In genomic region chr19:5711907-5712460, GRCm38 (mm10) we compare ENCODE assay signal across 15 mouse cellular contexts. TPM values are rescaled to one million over a fixed set of nuclear protein-coding genes. Genes with fewer than 3 reads are reported as not detected.
A peak's percentile ranks its signal among the peaks of the same experiment; 100 is the strongest.
DNase-seq lines count a peak whose midpoint lies in the region; ATAC-seq and TF ChIP-seq lines count a peak whose summit lies in the region.
"Had no signal": no experiment of that assay in that cellular context is flagged by ENCODE, and none has a peak within 500 bp of the region (broad histone marks: within the 10 kb centered on the region; RNA-seq: fewer than 3 reads in every experiment).

No protein-coding gene starts in this region.

- no peak overlapping the region; the same call in 1 of the 2 replicates for H3K9ac ChIP-seq in liver, embryonic 13.5 days
- no peak overlapping the region for H3K9ac ChIP-seq in stomach, postnatal 0 days (ENCODE audit: low read length)
- H3K9ac ChIP-seq: embryonic facial prominence, embryonic 13.5 days had no signal

- no peak for TF ChIP-seq CTCF in bone marrow, adult 2 months (IDR thresholded peaks at IDR 0.05; ENCODE audit: control insufficient read depth, insufficient read depth, low read length)
- TF ChIP-seq CTCF in stomach, postnatal 0 days (IDR thresholded peaks at IDR 0.05; ENCODE audit: low read depth): no peak
- TF ChIP-seq CTCF in kidney, adult 2 months (conservative IDR thresholded peaks at IDR 0.05; ENCODE audit: insufficient read depth, insufficient read length, low read depth, low read length): no peak

- peak; percentile 14; the same call in 1 of the 2 replicates for TF ChIP-seq POLR2A in bone marrow, adult 2 months (IDR thresholded peaks at IDR 0.05; ENCODE audit: borderline replicate concordance, control insufficient read depth, low read depth, low read length)
- no peak for TF ChIP-seq POLR2A in kidney, adult 2 months (IDR thresholded peaks at IDR 0.05; ENCODE audit: low read depth, low read length)

- H3K36me3 ChIP-seq in liver, embryonic 13.5 days: peaks cover 100% of the 10 kb centered on the region
- H3K36me3 ChIP-seq in stomach, postnatal 0 days (ENCODE audit: control insufficient read depth, insufficient read depth, low read length): peaks cover 15% of the 10 kb centered on the region
- no peaks in the 10 kb centered on the region for H3K36me3 ChIP-seq in kidney, adult 2 months (ENCODE audit: control insufficient read depth, insufficient read depth, low read length)

- no peak overlapping the region for H3K4me2 ChIP-seq in liver, embryonic 13.5 days
- no peak overlapping the region for H3K4me2 ChIP-seq in stomach, postnatal 0 days (replicated peaks; ENCODE audit: low read depth)
- H3K4me2 ChIP-seq: embryonic facial prominence, embryonic 13.5 days had no signal

- TF ChIP-seq EP300 in stomach, postnatal 0 days (optimal IDR thresholded peaks at IDR 0.05): no peak

- H3K4me1 ChIP-seq in liver, embryonic 13.5 days (replicated peaks): peaks cover 74% of the 10 kb centered on the region
- H3K4me1 ChIP-seq in bone marrow, adult 2 months (ENCODE audit: control insufficient read depth, insufficient read depth, low read length): peaks cover 14% of the 10 kb centered on the region
- H3K4me1 ChIP-seq in stomach, postnatal 0 days (replicated peaks; ENCODE audit: control insufficient read depth, insufficient read depth): peaks cover 7% of the 10 kb centered on the region; the same call in 1 of the 2 replicates
- H3K4me1 ChIP-seq in kidney, adult 2 months (ENCODE audit: control insufficient read depth, insufficient read depth, low read length): peaks cover 3% of the 10 kb centered on the region; the same call in 1 of the 2 replicates

- no peaks in the 10 kb centered on the region for H3K9me3 ChIP-seq in liver, embryonic 13.5 days (replicated peaks)
- no peaks in the 10 kb centered on the region for H3K9me3 ChIP-seq in stomach, postnatal 0 days (ENCODE audit: control insufficient read depth, low read length)
- H3K9me3 ChIP-seq: embryonic facial prominence, embryonic 13.5 days had no signal

- no peak for ATAC-seq in liver, embryonic 13.5 days (ENCODE audit: low read depth)
- ATAC-seq in granulocyte monocyte progenitor cell, adult 5-6 weeks (replicated peaks; ENCODE audit: poor library complexity, severe bottlenecking): peak; percentile 80
- ATAC-seq in monocyte, adult 5-6 weeks (replicated peaks; ENCODE audit: insufficient number of reproducible peaks, low FRiP score, low TSS enrichment, poor library complexity, severe bottlenecking): peak; percentile 84
- ATAC-seq in stomach, postnatal 0 days (ENCODE audit: low FRiP score, low TSS enrichment): no peak
- ATAC-seq: activated CD4-positive, CD25-positive, alpha-beta regulatory T cell, adult 4 months; hindbrain, embryonic 16.5 days had no signal

- no peak overlapping the region for H3K4me3 ChIP-seq in liver, embryonic 13.5 days (replicated peaks)
- no peak overlapping the region for H3K4me3 ChIP-seq in bone marrow, adult 2 months (replicated peaks; ENCODE audit: control insufficient read depth, low read depth, low read length)
- H3K4me3 ChIP-seq in stomach, postnatal 0 days (ENCODE audit: low read depth, low read length): no peak overlapping the region
- no peak overlapping the region for H3K4me3 ChIP-seq in kidney, adult 2 months (ENCODE audit: insufficient read depth, low read depth, low read length)
- H3K4me3 ChIP-seq: embryonic facial prominence, embryonic 13.5 days had no signal

- peak overlapping the region; percentile 15; the same call in 1 of the 2 replicates for H3K27ac ChIP-seq in liver, embryonic 13.5 days
- H3K27ac ChIP-seq in bone marrow, adult 2 months (ENCODE audit: control insufficient read depth, insufficient read depth, low read depth, low read length, poor library complexity): peak overlapping the region; percentile 47
- H3K27ac ChIP-seq in stomach, postnatal 0 days (replicated peaks): no peak overlapping the region
- H3K27ac ChIP-seq in kidney, adult 2 months (ENCODE audit: insufficient read depth, low read depth, low read length): no peak overlapping the region
- H3K27ac ChIP-seq: embryonic facial prominence, embryonic 13.5 days had no signal

- DNase-seq in liver, embryonic 13.5 days: no peak
- DNase-seq in liver: no peak
- no peak for DNase-seq in stomach, postnatal 0 days (ENCODE audit: low spot score)
- no peak for DNase-seq in kidney, adult 2 months

- WGBS in liver, embryonic 13.5 days (ENCODE audit: insufficient replicate concordance): 84% methylated on average over 14 of the region's 14 CpGs
- 46% methylated on average over 14 of the region's 14 CpGs for WGBS in bone marrow, adult 2 months
- 88% methylated on average over 14 of the region's 14 CpGs for WGBS in stomach, postnatal 0 days
- 87% methylated on average over 14 of the region's 14 CpGs for WGBS in kidney, adult 2 months

- H3K27me3 ChIP-seq in liver, embryonic 13.5 days: no peaks in the 10 kb centered on the region
- H3K27me3 ChIP-seq in stomach, postnatal 0 days (ENCODE audit: control insufficient read depth, insufficient read depth, low read length): no peaks in the 10 kb centered on the region
- H3K27me3 ChIP-seq in kidney, adult 2 months (replicated peaks; ENCODE audit: control insufficient read depth, insufficient read depth, low read length): no peaks in the 10 kb centered on the region
- H3K27me3 ChIP-seq: embryonic facial prominence, embryonic 13.5 days had no signal

RNA-seq across cellular contexts. Expression of gene Kcnk7, which starts 7.8 kb away (rescaled TPM):
- 0.21 and 0.46 TPM in 2 replicates for polyA plus RNA-seq in liver, embryonic 13.5 days (2015; fragmentation: Nextera tagmentation; extraction: Ambion mirVana)
- polyA plus RNA-seq in bone marrow, adult 2 months (2011; ENCODE audit: insufficient read depth, insufficient read length, low replicate concordance, missing spikeins): not detected in 2 replicates
- total RNA-seq in granulocyte monocyte progenitor cell, adult 5-6 weeks (2014; fragmentation: Nextera tagmentation): not detected in 2 replicates
- not detected in 2 replicates for total RNA-seq in granulocyte monocyte progenitor cell, adult 5-6 weeks (2017)
- total RNA-seq in monocyte, adult 5-6 weeks (2017): 1.3 TPM in 2 of 3 replicates, not detected in the other
- polyA plus RNA-seq in stomach, postnatal 0 days (2015; fragmentation: Nextera tagmentation; extraction: Ambion mirVana): 8.4 and 9.5 TPM in 2 replicates
- polyA plus RNA-seq in kidney, adult 2 months (2012; rRNA removed): 0.08 and 0.13 TPM in 2 replicates
- total RNA-seq: adrenal gland, postnatal 4 days; heart, postnatal 25 days; layer of hippocampus, postnatal 10 days; left cerebral cortex, postnatal 36 days had no signal
- polyA plus RNA-seq: forebrain, embryonic 11.5 days; hindbrain, embryonic 16.5 days had no signal

RNA-seq across cellular contexts. Expression of gene Ehbp1l1, which starts 14.1 kb away (rescaled TPM):
- polyA plus RNA-seq in liver, embryonic 13.5 days (2015; fragmentation: Nextera tagmentation; extraction: Ambion mirVana): 105 and 111 TPM in 2 replicates
- 130 and 224 TPM in 2 replicates for polyA plus RNA-seq in bone marrow, adult 2 months (2011; ENCODE audit: insufficient read depth, insufficient read length, low replicate concordance, missing spikeins)
- total RNA-seq in granulocyte monocyte progenitor cell, adult 5-6 weeks (2014; fragmentation: Nextera tagmentation): 23.2 and 29.5 TPM in 2 replicates
- total RNA-seq in granulocyte monocyte progenitor cell, adult 5-6 weeks (2017): 30.6 and 41.6 TPM in 2 replicates
- total RNA-seq in monocyte, adult 5-6 weeks (2017): 141 to 192 TPM (median 174 TPM) in 3 replicates
- 28.0 and 29.5 TPM in 2 replicates for polyA plus RNA-seq in stomach, postnatal 0 days (2015; fragmentation: Nextera tagmentation; extraction: Ambion mirVana)
- polyA plus RNA-seq in kidney, adult 2 months (2012; rRNA removed): 19.3 and 20.1 TPM in 2 replicates

RNA-seq across cellular contexts. Expression of gene Fam89b, which starts 17.5 kb away (rescaled TPM):
- polyA plus RNA-seq in liver, embryonic 13.5 days (2015; fragmentation: Nextera tagmentation; extraction: Ambion mirVana): 44.5 and 47.0 TPM in 2 replicates
- 33.5 and 37.8 TPM in 2 replicates for polyA plus RNA-seq in bone marrow, adult 2 months (2011; ENCODE audit: insufficient read depth, insufficient read length, low replicate concordance, missing spikeins)
- 37.4 and 41.7 TPM in 2 replicates for total RNA-seq in granulocyte monocyte progenitor cell, adult 5-6 weeks (2014; fragmentation: Nextera tagmentation)
- total RNA-seq in granulocyte monocyte progenitor cell, adult 5-6 weeks (2017): 20.9 and 31.8 TPM in 2 replicates
- 33.1 to 54.4 TPM (median 45.1 TPM) in 3 replicates for total RNA-seq in monocyte, adult 5-6 weeks (2017)
- 51.9 and 52.1 TPM in 2 replicates for polyA plus RNA-seq in stomach, postnatal 0 days (2015; fragmentation: Nextera tagmentation; extraction: Ambion mirVana)
- 93.8 and 122 TPM in 2 replicates for polyA plus RNA-seq in kidney, adult 2 months (2012; rRNA removed)

RNA-seq across cellular contexts. Expression of gene Pcnx3, which starts 23.3 kb away (rescaled TPM):
- 9.1 and 10.1 TPM in 2 replicates for polyA plus RNA-seq in liver, embryonic 13.5 days (2015; fragmentation: Nextera tagmentation; extraction: Ambion mirVana)
- 43.5 and 99.7 TPM in 2 replicates for polyA plus RNA-seq in bone marrow, adult 2 months (2011; ENCODE audit: insufficient read depth, insufficient read length, low replicate concordance, missing spikeins)
- 35.2 and 46.8 TPM in 2 replicates for total RNA-seq in granulocyte monocyte progenitor cell, adult 5-6 weeks (2014; fragmentation: Nextera tagmentation)
- 12.6 and 22.7 TPM in 2 replicates for total RNA-seq in granulocyte monocyte progenitor cell, adult 5-6 weeks (2017)
- 13.3 to 41.9 TPM (median 22.3 TPM) in 3 replicates for total RNA-seq in monocyte, adult 5-6 weeks (2017)
- 6.5 and 7.9 TPM in 2 replicates for polyA plus RNA-seq in stomach, postnatal 0 days (2015; fragmentation: Nextera tagmentation; extraction: Ambion mirVana)
- polyA plus RNA-seq in kidney, adult 2 months (2012; rRNA removed): 88.8 and 108 TPM in 2 replicates

RNA-seq across cellular contexts. Expression of gene Map3k11, which starts 23.4 kb away (rescaled TPM):
- polyA plus RNA-seq in liver, embryonic 13.5 days (2015; fragmentation: Nextera tagmentation; extraction: Ambion mirVana): 13.8 and 15.9 TPM in 2 replicates
- 26.8 and 60.5 TPM in 2 replicates for polyA plus RNA-seq in bone marrow, adult 2 months (2011; ENCODE audit: insufficient read depth, insufficient read length, low replicate concordance, missing spikeins)
- 23.0 and 30.4 TPM in 2 replicates for total RNA-seq in granulocyte monocyte progenitor cell, adult 5-6 weeks (2014; fragmentation: Nextera tagmentation)
- 21.9 and 22.2 TPM in 2 replicates for total RNA-seq in granulocyte monocyte progenitor cell, adult 5-6 weeks (2017)
- total RNA-seq in monocyte, adult 5-6 weeks (2017): 41.8 to 57.5 TPM (median 46.8 TPM) in 3 replicates
- 14.0 and 16.5 TPM in 2 replicates for polyA plus RNA-seq in stomach, postnatal 0 days (2015; fragmentation: Nextera tagmentation; extraction: Ambion mirVana)
- 72.2 and 83.9 TPM in 2 replicates for polyA plus RNA-seq in kidney, adult 2 months (2012; rRNA removed)

Comparison
In these comparisons a context has a peak if more than half of its experiments do, and no peak if none do; other contexts are left out.
1. ATAC-seq: peak in granulocyte monocyte progenitor cell, adult 5-6 weeks (single experiment) and monocyte, adult 5-6 weeks (single experiment); none in liver, embryonic 13.5 days (single experiment) and stomach, postnatal 0 days (single experiment).
2. H3K27ac ChIP-seq: peak in liver, embryonic 13.5 days (single experiment) and bone marrow, adult 2 months (single experiment); none in stomach, postnatal 0 days (single experiment) and kidney, adult 2 months (single experiment).